Mouse (Mus musculus): ENCODE data around the gene Shc2. TPM values are rescaled to one million over a fixed set of nuclear protein-coding genes. Genes with fewer than 3 reads are reported as not detected.

Gene Shc2
- total RNA-seq, 1 experiment from 2014 or later: not detected

- no peak for ATAC-seq (replicated peaks; ENCODE audit: insufficient number of reproducible peaks, low FRiP score, low TSS enrichment, poor library complexity, severe bottlenecking)
Measured at GRCm38 (mm10) chr10:79587061-79587751, 50.5 kb downstream of the Shc2 start, which contains the start of gene Theg. TSS of gene Theg (minus strand) at chr10:79587331.

- ATAC-seq (replicated peaks; ENCODE audit: insufficient number of reproducible peaks, low FRiP score, low TSS enrichment, poor library complexity, severe bottlenecking): no peak
Measured at GRCm38 (mm10) chr10:79586243-79586642, 51.5 kb downstream of the Shc2 start.

- no peak; the same call in 1 of the 2 replicates for ATAC-seq (replicated peaks; ENCODE audit: insufficient number of reproducible peaks, low FRiP score, low TSS enrichment, poor library complexity, severe bottlenecking)
Measured at GRCm38 (mm10) chr10:79585723-79586122, 52.0 kb downstream of the Shc2 start.

- ATAC-seq (replicated peaks; ENCODE audit: insufficient number of reproducible peaks, low FRiP score, low TSS enrichment, poor library complexity, severe bottlenecking): no peak
Measured at GRCm38 (mm10) chr10:79585136-79585535, 52.6 kb downstream of the Shc2 start.

GRCm38 (mm10) chr10:79584426-79584825 lies 53.3 kb downstream of the Shc2 start:
- ATAC-seq (replicated peaks; ENCODE audit: insufficient number of reproducible peaks, low FRiP score, low TSS enrichment, poor library complexity, severe bottlenecking): no peak

DNA sequence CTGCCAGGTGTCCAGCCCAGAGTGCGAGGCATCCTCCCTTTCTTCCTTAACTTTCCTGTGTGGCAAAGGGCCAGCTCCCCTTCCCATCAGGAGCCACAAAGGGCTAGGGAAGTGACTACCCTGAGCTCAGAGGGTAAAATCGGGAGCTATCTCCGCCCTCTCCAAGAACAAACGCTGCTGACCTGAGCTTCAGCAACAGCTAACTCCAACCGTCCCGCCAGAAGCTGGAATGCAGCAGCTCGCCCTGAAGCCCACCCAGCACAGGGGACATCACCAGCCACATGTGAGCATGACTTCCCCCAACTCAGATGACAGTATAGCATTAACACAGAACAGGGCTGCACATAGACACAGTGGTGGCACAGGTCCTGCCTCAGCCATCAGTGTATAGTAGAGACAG lies 53.7 kb downstream of the Shc2 start:
- ATAC-seq (replicated peaks; ENCODE audit: insufficient number of reproducible peaks, low FRiP score, low TSS enrichment, poor library complexity, severe bottlenecking): no peak

GRCm38 (mm10) chr10:79581501-79581900 lies 56.2 kb downstream of the Shc2 start:
- ATAC-seq (replicated peaks; ENCODE audit: insufficient number of reproducible peaks, low FRiP score, low TSS enrichment, poor library complexity, severe bottlenecking): no peak

GRCm38 (mm10) chr10:79580811-79581210 lies 56.9 kb downstream of the Shc2 start:
- no peak for ATAC-seq (replicated peaks; ENCODE audit: insufficient number of reproducible peaks, low FRiP score, low TSS enrichment, poor library complexity, severe bottlenecking)

- ATAC-seq (replicated peaks; ENCODE audit: insufficient number of reproducible peaks, low FRiP score, low TSS enrichment, poor library complexity, severe bottlenecking): no peak
Measured at GRCm38 (mm10) chr10:79580356-79580755, 57.4 kb downstream of the Shc2 start.

DNA sequence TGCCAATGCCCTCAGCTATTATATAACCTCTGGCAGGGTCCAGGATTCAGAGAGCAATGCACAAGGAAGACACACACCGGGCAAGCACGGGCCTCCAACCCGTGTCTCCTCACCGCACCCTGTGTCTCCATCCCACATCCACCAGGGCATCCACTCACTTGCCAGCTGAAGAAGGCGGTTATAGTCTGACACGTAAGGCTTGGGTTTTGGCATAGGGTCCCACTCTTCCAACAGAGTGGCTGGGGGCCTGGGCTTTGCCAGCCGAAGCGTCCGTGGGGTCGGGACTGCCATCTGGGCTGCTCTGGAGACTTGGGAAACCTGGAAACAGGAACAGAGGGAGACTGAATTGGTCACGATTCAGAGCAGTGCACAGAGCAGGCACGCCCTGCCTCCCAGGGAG lies 57.9 kb downstream of the Shc2 start:
- ATAC-seq (replicated peaks; ENCODE audit: insufficient number of reproducible peaks, low FRiP score, low TSS enrichment, poor library complexity, severe bottlenecking): no peak

DNA sequence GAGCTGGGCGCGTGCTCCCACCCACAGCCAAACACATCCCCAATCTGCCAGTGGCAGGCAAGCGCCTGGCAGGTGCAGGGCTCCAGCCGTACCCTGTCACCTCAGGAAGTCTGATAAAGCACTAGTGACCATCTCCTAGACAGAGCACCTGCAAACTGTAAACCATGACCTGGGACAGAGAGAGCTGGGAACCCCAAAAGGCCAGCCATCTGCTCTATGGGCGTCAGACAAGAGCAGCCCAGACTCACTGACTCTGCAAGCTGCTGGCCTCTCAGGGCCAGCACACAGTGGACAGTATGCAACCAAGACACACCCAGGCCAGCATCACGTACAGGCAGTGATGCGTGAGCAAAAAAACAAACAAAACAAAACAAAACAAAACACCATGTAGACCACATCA lies 58.8 kb downstream of the Shc2 start:
- ATAC-seq (replicated peaks; ENCODE audit: insufficient number of reproducible peaks, low FRiP score, low TSS enrichment, poor library complexity, severe bottlenecking): no peak

GRCm38 (mm10) chr10:79578276-79578675 lies 59.4 kb downstream of the Shc2 start:
- no peak for ATAC-seq (replicated peaks; ENCODE audit: insufficient number of reproducible peaks, low FRiP score, low TSS enrichment, poor library complexity, severe bottlenecking)

- no peak for ATAC-seq (replicated peaks; ENCODE audit: insufficient number of reproducible peaks, low FRiP score, low TSS enrichment, poor library complexity, severe bottlenecking)
Measured at GRCm38 (mm10) chr10:79577376-79577775, 60.3 kb downstream of the Shc2 start.

GRCm38 (mm10) chr10:79575754-79576153 lies 62.0 kb downstream of the Shc2 start:
- ATAC-seq (replicated peaks; ENCODE audit: insufficient number of reproducible peaks, low FRiP score, low TSS enrichment, poor library complexity, severe bottlenecking): no peak

DNA sequence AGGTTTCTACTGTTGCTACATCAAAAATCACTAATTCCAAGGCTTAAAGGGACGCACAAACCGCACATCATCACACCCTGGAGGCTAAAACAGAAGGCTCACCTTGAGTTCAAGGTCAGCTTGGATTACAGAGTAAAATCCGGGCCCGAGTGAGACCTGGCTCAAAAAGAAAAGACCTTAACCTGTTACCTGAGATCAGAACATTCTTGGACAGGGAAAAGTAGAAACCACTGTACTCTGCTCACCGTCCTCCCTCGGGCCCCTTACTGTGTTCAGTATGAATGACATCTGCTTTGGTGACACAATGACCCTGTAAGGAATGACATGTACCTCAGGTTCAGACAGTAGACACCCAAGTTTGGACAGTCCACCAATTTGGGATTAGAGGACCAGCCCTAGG lies 62.9 kb downstream of the Shc2 start:
- ATAC-seq (replicated peaks; ENCODE audit: insufficient number of reproducible peaks, low FRiP score, low TSS enrichment, poor library complexity, severe bottlenecking): no peak

- ATAC-seq (replicated peaks; ENCODE audit: insufficient number of reproducible peaks, low FRiP score, low TSS enrichment, poor library complexity, severe bottlenecking): no peak
Measured at GRCm38 (mm10) chr10:79574350-79574749, 63.4 kb downstream of the Shc2 start.

DNA sequence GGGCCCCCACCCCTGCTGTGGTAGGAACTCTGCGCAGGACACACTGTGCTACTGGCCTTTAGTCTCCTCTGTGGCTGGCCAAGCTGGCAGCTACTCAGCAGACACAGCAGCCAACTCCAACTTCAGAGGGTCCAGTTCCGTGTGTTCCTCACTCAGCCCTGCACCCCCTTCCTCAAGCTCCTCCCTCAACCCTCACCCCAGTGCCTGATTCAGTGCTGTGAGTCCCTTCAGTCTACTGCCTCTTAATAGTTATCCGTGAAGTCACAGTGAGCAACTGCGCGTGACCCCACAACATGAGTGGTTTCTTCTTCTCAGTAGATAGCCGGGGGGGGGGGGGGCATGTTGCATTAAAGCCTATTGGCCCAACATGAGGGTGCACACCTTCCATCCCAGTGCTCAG lies 64.1 kb downstream of the Shc2 start:
- ATAC-seq (replicated peaks; ENCODE audit: insufficient number of reproducible peaks, low FRiP score, low TSS enrichment, poor library complexity, severe bottlenecking): no peak

GRCm38 (mm10) chr10:79571314-79571713 lies 66.4 kb downstream of the Shc2 start:
- no peak for ATAC-seq (replicated peaks; ENCODE audit: insufficient number of reproducible peaks, low FRiP score, low TSS enrichment, poor library complexity, severe bottlenecking)

DNA sequence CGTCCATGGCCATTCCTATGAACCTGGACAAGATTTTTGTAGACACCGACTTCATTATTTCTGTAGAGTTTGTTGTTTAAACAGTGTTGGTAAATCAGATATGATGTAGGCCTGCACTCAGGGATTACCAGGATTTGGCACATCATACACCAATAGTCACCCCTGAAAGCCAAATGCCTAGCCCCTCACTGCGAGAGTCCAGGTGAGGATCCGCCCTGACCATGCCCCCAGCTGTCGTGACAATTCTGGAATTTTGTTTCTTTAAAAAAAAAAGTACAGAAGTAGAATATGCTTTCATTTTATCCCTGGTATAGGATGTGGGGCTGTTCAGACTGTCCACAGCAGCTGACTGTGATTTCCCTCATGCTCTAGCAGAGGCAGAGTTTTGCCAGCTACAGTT lies 67.8 kb downstream of the Shc2 start:
- no peak for ATAC-seq (replicated peaks; ENCODE audit: insufficient number of reproducible peaks, low FRiP score, low TSS enrichment, poor library complexity, severe bottlenecking)

All from monocyte, adult 5-6 weeks (primary cell).